ENCODE assay signal across 22 mouse cellular contexts in genomic region chr11:29254643-29255042, GRCm38 (mm10). TPM values are rescaled to one million over a fixed set of nuclear protein-coding genes. Genes with fewer than 3 reads are reported as not detected.
DNase-seq lines count a peak whose midpoint lies in the region; ATAC-seq and TF ChIP-seq lines count a peak whose summit lies in the region.
"Had no signal": no experiment of that assay in that cellular context is flagged by ENCODE, and none has a peak within 500 bp of the region (broad histone marks: within the 10 kb centered on the region; RNA-seq: fewer than 3 reads in every experiment).

No protein-coding gene starts in this region.

- no peaks in the 10 kb centered on the region for H3K27me3 ChIP-seq in heart, adult 2 months (ENCODE audit: control insufficient read depth, insufficient read depth, low read length)
- H3K27me3 ChIP-seq in heart, embryonic 10.5 days (ENCODE audit: insufficient read depth, poor library complexity, severe bottlenecking), result no peaks in the 10 kb centered on the region
- H3K27me3 ChIP-seq in megakaryocyte, embryonic 14.5 days (replicated peaks), result no peaks in the 10 kb centered on the region
- no peaks in the 10 kb centered on the region for H3K27me3 ChIP-seq in midbrain, embryonic 11.5 days (ENCODE audit: control insufficient read depth, insufficient read depth, low read length)
- H3K27me3 ChIP-seq in midbrain, embryonic 14.5 days (ENCODE audit: control insufficient read depth, insufficient read depth, low read length), result no peaks in the 10 kb centered on the region
- H3K27me3 ChIP-seq: CH12.LX had no signal

- no peak for ATAC-seq in megakaryocyte, adult 5-6 weeks (ENCODE audit: poor library complexity, severe bottlenecking)
- no peak for ATAC-seq in midbrain, embryonic 11.5 days (ENCODE audit: low FRiP score)
- no peak for ATAC-seq in midbrain, embryonic 14.5 days (ENCODE audit: low FRiP score, low TSS enrichment)
- ATAC-seq: activated CD4-positive, CD25-positive, alpha-beta regulatory T cell, adult 4 months; CD4-positive, CD25-positive, alpha-beta regulatory T cell, adult 4 months; Patski had no signal

- peak; percentile 68 for DNase-seq in heart, adult 11 months
- no peak for DNase-seq in heart, adult 2 months
- DNase-seq in heart, embryonic 10.5 days (ENCODE audit: low spot score), result peak; percentile 9
- no peak for DNase-seq in heart, adult 8-10 months (ENCODE audit: low spot score)
- DNase-seq in midbrain, embryonic 11.5 days (ENCODE audit: low spot score, missing footprints), result peak; percentile 54
- DNase-seq in midbrain, embryonic 14.5 days, result no peak
- DNase-seq: adrenal gland, adult 2 months; adrenal gland, adult 8-10 months; adrenal gland, postnatal 10 days; adrenal gland, postnatal 14 days; adrenal gland, postnatal 25 days; adrenal gland, postnatal 36 days; B cell, adult 2 months; cerebellum, adult 11 months; cerebellum, adult 11-12 months had no signal

- no peaks in the 10 kb centered on the region for H3K36me3 ChIP-seq in heart, adult 2 months (ENCODE audit: control insufficient read depth, insufficient read depth, low read length)
- H3K36me3 ChIP-seq in heart, embryonic 10.5 days, result no peaks in the 10 kb centered on the region
- no peaks in the 10 kb centered on the region for H3K36me3 ChIP-seq in megakaryocyte, embryonic 14.5 days (replicated peaks; ENCODE audit: low read length)
- H3K36me3 ChIP-seq in midbrain, embryonic 11.5 days (ENCODE audit: control insufficient read depth, insufficient read depth, low read length), result no peaks in the 10 kb centered on the region
- no peaks in the 10 kb centered on the region for H3K36me3 ChIP-seq in midbrain, embryonic 14.5 days (ENCODE audit: control insufficient read depth, insufficient read depth, low read length)
- H3K36me3 ChIP-seq: G1E had no signal

- H3K9ac ChIP-seq in heart, adult 2 months (ENCODE audit: low read depth, low read length), result no peak overlapping the region
- H3K9ac ChIP-seq in midbrain, embryonic 11.5 days (ENCODE audit: low read length), result no peak overlapping the region
- no peak overlapping the region for H3K9ac ChIP-seq in midbrain, embryonic 14.5 days (replicated peaks; ENCODE audit: low read length)

- H3K4me2 ChIP-seq in midbrain, embryonic 11.5 days, result no peak overlapping the region
- H3K4me2 ChIP-seq in midbrain, embryonic 14.5 days (ENCODE audit: low read length), result no peak overlapping the region

- intact Hi-C loops in heart, adult 2 months (cut with DNase I), result no loop called here

- H3K9me3 ChIP-seq in heart, embryonic 10.5 days, result no peaks in the 10 kb centered on the region; the same call in 1 of the 2 replicates
- H3K9me3 ChIP-seq in megakaryocyte, embryonic 14.5 days, result peaks cover 12% of the 10 kb centered on the region
- H3K9me3 ChIP-seq in midbrain, embryonic 11.5 days (ENCODE audit: control insufficient read depth, low read length), result no peaks in the 10 kb centered on the region
- H3K9me3 ChIP-seq in midbrain, embryonic 14.5 days (ENCODE audit: control insufficient read depth, low read length), result no peaks in the 10 kb centered on the region
- H3K9me3 ChIP-seq: G1E had no signal

- no peak for TF ChIP-seq EP300 in heart, adult 2 months (IDR thresholded peaks at IDR 0.05; ENCODE audit: insufficient read depth, low read depth, low read length)

- no peak for TF ChIP-seq CTCF in heart, adult 2 months (IDR thresholded peaks at IDR 0.05)

- no peak overlapping the region for H3K27ac ChIP-seq in heart, adult 2 months
- H3K27ac ChIP-seq in heart, embryonic 10.5 days, result no peak overlapping the region
- no peak overlapping the region for H3K27ac ChIP-seq in midbrain, embryonic 11.5 days (ENCODE audit: low read depth, low read length)
- no peak overlapping the region for H3K27ac ChIP-seq in midbrain, embryonic 14.5 days (replicated peaks; ENCODE audit: low read depth, low read length)

- no peaks in the 10 kb centered on the region for H3K4me1 ChIP-seq in heart, adult 2 months (ENCODE audit: control insufficient read depth, insufficient read depth, low read length)
- H3K4me1 ChIP-seq in heart, embryonic 10.5 days, result no peaks in the 10 kb centered on the region
- peaks cover 6% of the 10 kb centered on the region for H3K4me1 ChIP-seq in megakaryocyte, embryonic 14.5 days
- H3K4me1 ChIP-seq in midbrain, embryonic 11.5 days (ENCODE audit: control insufficient read depth, insufficient read depth, low read length), result no peaks in the 10 kb centered on the region
- H3K4me1 ChIP-seq in midbrain, embryonic 14.5 days (ENCODE audit: control insufficient read depth, insufficient read depth, low read length), result no peaks in the 10 kb centered on the region

- H3K4me3 ChIP-seq in heart, adult 2 months, result no peak overlapping the region
- no peak overlapping the region for H3K4me3 ChIP-seq in heart, embryonic 10.5 days
- peak overlapping the region; percentile 12 for H3K4me3 ChIP-seq in megakaryocyte, embryonic 14.5 days (replicated peaks)
- no peak overlapping the region for H3K4me3 ChIP-seq in midbrain, embryonic 11.5 days (ENCODE audit: low read depth, low read length)
- no peak overlapping the region for H3K4me3 ChIP-seq in midbrain, embryonic 14.5 days (replicated peaks; ENCODE audit: low read depth, low read length)

- H3K79me2 ChIP-seq in heart, adult 2 months (replicated peaks; ENCODE audit: control insufficient read depth, insufficient read depth, low read length), result no peaks in the 10 kb centered on the region

- 80% methylated on average over 1 of the region's 1 CpGs for WGBS in heart, adult 2 months
- WGBS in heart, embryonic 10.5 days, result 76% methylated on average over 1 of the region's 1 CpGs
- 88% methylated on average over 1 of the region's 1 CpGs for WGBS in midbrain, embryonic 11.5 days
- 78% methylated on average over 1 of the region's 1 CpGs for WGBS in midbrain, embryonic 14.5 days

- TF ChIP-seq POLR2A in heart, adult 2 months (IDR thresholded peaks at IDR 0.05; ENCODE audit: insufficient read depth, low read depth, low read length), result no peak

RNA-seq across cellular contexts. Expression of gene Cfap36, which starts 7.4 kb away (rescaled TPM):
- total RNA-seq in heart, adult 2 months (2021), result 10 to 100 TPM; 15.6 to 15.8 TPM
- 2.8 and 3.5 TPM in 2 replicates for polyA plus RNA-seq in heart, adult 2 months (2012; rRNA removed)
- polyA plus RNA-seq in heart, embryonic 10.5 days (2016; fragmentation: Nextera tagmentation; extraction: Ambion mirVana), result 43.0 and 43.1 TPM in 2 replicates
- 10 to 100 TPM; 15.5 to 21.7 (median 18.5) TPM for total RNA-seq in heart, adult 8-10 months (2022)
- 33.4 and 38.2 TPM in 2 replicates for polyA plus RNA-seq in megakaryocyte, embryonic 14.5 days (2012; ENCODE audit: insufficient read depth, low replicate concordance)
- 25.8 and 26.0 TPM in 2 replicates for total RNA-seq in megakaryocyte, adult 5-6 weeks (2015)
- 28.6 and 33.9 TPM in 2 replicates for total RNA-seq in megakaryocyte, adult 5-6 weeks (2017)
- polyA plus RNA-seq in midbrain, embryonic 11.5 days (2014; fragmentation: Nextera tagmentation; extraction: Ambion mirVana), result 70.4 and 81.3 TPM in 2 replicates
- polyA plus RNA-seq in midbrain, embryonic 14.5 days (2014; fragmentation: Nextera tagmentation; extraction: Ambion mirVana), result 105 and 111 TPM in 2 replicates

Comparison
In these comparisons a context has a peak if more than half of its experiments do, and no peak if none do; other contexts are left out.
1. DNase-seq: peak in heart, adult 11 months (single experiment), heart, embryonic 10.5 days (single experiment) and midbrain, embryonic 11.5 days (single experiment); none in heart, adult 2 months (0 of 2), heart, adult 8-10 months (single experiment) and midbrain, embryonic 14.5 days (single experiment).